Mouse (Mus musculus) CH12.LX (cell line): ENCODE data around the gene Cacnb3. TPM values are rescaled to one million over a fixed set of nuclear protein-coding genes. Genes with fewer than 3 reads are reported as not detected.
A peak's percentile ranks its signal among the peaks of the same experiment; 100 is the strongest.

Source experiments
- DNase-seq: peaks from one replicate; pipeline ENCODE4 v3.0.0-alpha.2; 2013; ENCODE audit errors: extremely low read depth
- H3K27ac ChIP-seq: 2 replicates; pipeline ENCODE4 v1.5.1; 2012; ENCODE audit warnings: low read depth, mild to moderate bottlenecking, control low read depth, moderate library complexity; ENCODE audit not compliant: insufficient read depth
- H3K27me3 ChIP-seq: replicated peaks from 2 replicates; pipeline ENCODE3; 2012; ENCODE audit warnings: inconsistent platforms
- H3K36me3 ChIP-seq, 2 experiments: replicated peaks in 1 of 2; 2 replicates each; pipeline versions ENCODE3 to v1.6.1; 2012; ENCODE audit warnings: inconsistent platforms in 1 of 2, low read length in 1 of 2, mild to moderate bottlenecking in 1 of 2, mixed read lengths in 1 of 2, moderate library complexity in 1 of 2; ENCODE audit not compliant: control insufficient read depth in 1 of 2, insufficient read depth in 1 of 2
- H3K4me1 ChIP-seq, 2 experiments: 2 replicates each; pipeline ENCODE4 v1.6.1; 2012; ENCODE audit warnings: inconsistent platforms in 1 of 2, moderate library complexity in 1 of 2; ENCODE audit not compliant: insufficient read depth in 2 of 2, control insufficient read depth in 1 of 2
- H3K4me2 ChIP-seq: 2 replicates; pipeline ENCODE4 v1.6.1; 2012; ENCODE audit warnings: low read depth, mild to moderate bottlenecking, control low read depth; ENCODE audit not compliant: poor library complexity, insufficient read depth, severe bottlenecking
- H3K4me3 ChIP-seq, 3 experiments: fragments of 150-350 bp in 1 of 3; sonication (generic) in 1 of 3; replicated peaks in 1 of 3; 2 replicates each; pipeline versions ENCODE3 to v1.5.1; 2011 to 2012; ENCODE audit warnings: low read depth in 2 of 3, low read length in 2 of 3, mild to moderate bottlenecking in 2 of 3, moderate library complexity in 2 of 3, control low read depth in 1 of 3, improper control_type of control experiment in 1 of 3, inconsistent platforms in 1 of 3, mixed read lengths in 1 of 3; ENCODE audit not compliant: poor library complexity in 1 of 3
- H3K79me2 ChIP-seq: replicated peaks from 2 replicates; pipeline ENCODE4 v1.6.1; 2012; ENCODE audit warnings: mild to moderate bottlenecking, moderate library complexity; ENCODE audit not compliant: control insufficient read depth, poor library complexity, insufficient read depth, severe bottlenecking; ENCODE audit errors: extremely low read depth
- H3K9ac ChIP-seq: 2 replicates; pipeline ENCODE4 v1.6.1; 2012; ENCODE audit warnings: low read depth, mild to moderate bottlenecking, control low read depth, moderate library complexity; ENCODE audit not compliant: insufficient read depth
- H3K9me3 ChIP-seq: replicated peaks from 2 replicates; pipeline ENCODE3; 2012; ENCODE audit warnings: low read length, inconsistent platforms, mixed read lengths
- CHD1 ChIP-seq: IDR thresholded peaks from 2 replicates; pipeline ENCODE4 v1.6.1; 2012; ENCODE audit warnings: low read depth, low read length, improper control_type of control experiment, inconsistent platforms
- CHD2 ChIP-seq: IDR thresholded peaks from 2 replicates; pipeline ENCODE4 v1.6.1; 2011; ENCODE audit warnings: low read length, improper control_type of control experiment
- E2F4 ChIP-seq: IDR thresholded peaks from 2 replicates; pipeline ENCODE4 v1.6.1; 2011; ENCODE audit warnings: low read depth, low read length, improper control_type of control experiment; ENCODE audit not compliant: insufficient replicate concordance
- ETS1 ChIP-seq: conservative IDR thresholded peaks from 2 replicates; pipeline ENCODE4 v1.6.1; 2012; ENCODE audit warnings: low read depth, mild to moderate bottlenecking, inconsistent platforms, low read length, improper control_type of control experiment, moderate library complexity
- GABPA ChIP-seq: IDR thresholded peaks from 2 replicates; pipeline ENCODE4 v1.6.1; 2012; ENCODE audit warnings: low read depth, low read length, improper control_type of control experiment, inconsistent platforms; ENCODE audit not compliant: insufficient replicate concordance
- JUN ChIP-seq: IDR thresholded peaks from 2 replicates; pipeline ENCODE4 v1.6.1; 2011; ENCODE audit warnings: low read depth, mild to moderate bottlenecking, low read length, improper control_type of control experiment, moderate library complexity; ENCODE audit not compliant: insufficient read depth
- JUND ChIP-seq: conservative IDR thresholded peaks from 2 replicates; pipeline ENCODE4 v1.6.1; 2011; ENCODE audit warnings: low read depth, low read length, improper control_type of control experiment
- KAT2A ChIP-seq: IDR thresholded peaks from 2 replicates; pipeline ENCODE4 v1.6.1; 2012; ENCODE audit warnings: low read length, improper control_type of control experiment, inconsistent platforms; ENCODE audit not compliant: insufficient replicate concordance
- MAFK ChIP-seq: IDR thresholded peaks from 2 replicates; pipeline ENCODE4 v1.6.1; 2011; ENCODE audit warnings: low read length, improper control_type of control experiment; ENCODE audit not compliant: insufficient replicate concordance
- MAX ChIP-seq: IDR thresholded peaks from 2 replicates; pipeline ENCODE4 v1.6.1; 2011; ENCODE audit warnings: low read length, improper control_type of control experiment
- MAZ ChIP-seq: IDR thresholded peaks from 2 replicates; pipeline ENCODE4 v1.6.1; 2012; ENCODE audit warnings: low read depth, mild to moderate bottlenecking, inconsistent platforms, low read length, improper control_type of control experiment, moderate library complexity
- MEF2A ChIP-seq: IDR thresholded peaks from 2 replicates; pipeline ENCODE4 v1.6.1; 2014; ENCODE audit warnings: low read depth, mild to moderate bottlenecking, inconsistent platforms, low read length, improper control_type of control experiment, borderline replicate concordance
- MXI1 ChIP-seq: IDR thresholded peaks from 2 replicates; pipeline ENCODE4 v1.6.1; 2011; ENCODE audit warnings: mild to moderate bottlenecking, low read depth, low read length, improper control_type of control experiment
- MYC ChIP-seq: IDR thresholded peaks from 2 replicates; pipeline ENCODE4 v1.6.1; 2011; ENCODE audit warnings: low read depth, mild to moderate bottlenecking, improper control_type of control experiment, low read length
- NELFE ChIP-seq: IDR thresholded peaks from 2 replicates; pipeline ENCODE4 v1.6.1; 2011; ENCODE audit warnings: low read depth, low read length, improper control_type of control experiment
- PAX5 ChIP-seq: IDR thresholded peaks from 2 replicates; pipeline ENCODE4 v1.6.1; 2012; ENCODE audit warnings: low read length, inconsistent platforms, mixed read lengths
- POLR2A ChIP-seq: IDR thresholded peaks from 2 replicates; pipeline ENCODE4 v1.6.1; 2011; ENCODE audit warnings: low read depth, mild to moderate bottlenecking, improper control_type of control experiment, low read length
- RAD21 ChIP-seq: IDR thresholded peaks from 2 replicates; pipeline ENCODE4 v1.6.1; 2011; ENCODE audit warnings: low read depth, mild to moderate bottlenecking, low read length, improper control_type of control experiment, moderate library complexity
- RCOR1 ChIP-seq: conservative IDR thresholded peaks from 2 replicates; pipeline ENCODE4 v1.6.1; 2012; ENCODE audit warnings: low read depth, mild to moderate bottlenecking, inconsistent platforms, low read length, improper control_type of control experiment
- SMC3 ChIP-seq: IDR thresholded peaks from 2 replicates; pipeline ENCODE4 v1.6.1; 2011; ENCODE audit warnings: low read depth, low read length, improper control_type of control experiment
- UBTF ChIP-seq: IDR thresholded peaks from 2 replicates; pipeline ENCODE4 v1.6.1; 2012; ENCODE audit warnings: low read depth, mild to moderate bottlenecking, inconsistent platforms, low read length, improper control_type of control experiment, moderate library complexity
- USF2 ChIP-seq: conservative IDR thresholded peaks from 2 replicates; pipeline ENCODE4 v1.6.1; 2011; ENCODE audit warnings: low read depth, low read length, improper control_type of control experiment
- ZC3H11A ChIP-seq: IDR thresholded peaks from 2 replicates; pipeline ENCODE4 v1.6.1; 2012; ENCODE audit warnings: low read depth, mild to moderate bottlenecking, inconsistent platforms, low read length, improper control_type of control experiment
- ZKSCAN1 ChIP-seq: IDR thresholded peaks from 2 replicates; pipeline ENCODE4 v1.6.1; 2012; ENCODE audit warnings: low read depth, inconsistent platforms, low read length, improper control_type of control experiment, borderline replicate concordance
- dilution Hi-C: fragments of 300-500 bp; cut with MboI; formaldehyde crosslinking; loops from 2 replicates; pipeline ENCODE4 v1.14.3; 2020; ENCODE audit warnings: low sequenced_read_pairs; ENCODE audit not compliant: extremely low pct_unique_long_range_greater_than_20kb, extremely low pct_ligation_motif_present
- in situ Hi-C: fragments of 300-500 bp; cut with MboI; formaldehyde crosslinking; loops from 3 replicates; pipeline ENCODE4 v1.14.3; 2019; ENCODE audit warnings: low sequenced_read_pairs, low pct_ligation_motif_present, low pct_unique_long_range_greater_than_20kb, mixed read lengths
- polyA plus RNA-seq: library from polyadenylated mRNA; unstranded; fragments of >175 nt; gene quantifications from 2 replicates; pipeline ENCODE4 v1.2.1, GENCODE M21; 2012; ENCODE audit warnings: low read depth; ENCODE audit not compliant: insufficient read length
- total RNA-seq, 2 experiments: library from RNA; depleted of rRNA; stranded (reverse); fragments of 300-350 nt in 1 of 2; fragments of >200 nt in 1 of 2; gene quantifications; 2 replicates each; pipeline ENCODE4 v1.2.3; 2012 to 2014

The Cacnb3 gene
- total and polyA plus RNA-seq, 3 experiments = 2.5 to 7.0 (median 4.3) TPM

DNA sequence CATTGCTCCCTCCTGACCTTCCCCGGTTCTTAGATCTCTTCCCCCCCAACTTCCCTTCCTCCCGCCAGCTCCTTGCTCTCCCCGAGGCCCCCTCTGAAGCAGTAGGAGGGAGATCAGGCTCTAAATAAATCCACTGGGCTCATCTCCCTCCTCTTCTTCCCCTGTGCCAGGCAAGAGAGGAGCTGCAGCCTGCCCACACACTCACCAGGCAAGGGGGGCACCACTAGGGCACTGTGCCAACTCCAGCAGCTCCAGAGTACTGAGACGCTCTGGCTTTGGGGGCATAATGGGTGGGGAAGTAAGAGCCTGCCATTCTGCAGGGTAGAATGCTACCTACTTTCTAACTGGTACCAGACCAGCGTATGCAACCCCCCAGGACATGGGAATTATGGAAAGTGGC lies 5.9 kb downstream of the Cacnb3 start:
- Histone ChIP-seq H3K9ac (no peak overlapping the region), H3K4me3 (no peak overlapping the region), H3K4me1 (peaks cover 16 to 54% of the 10 kb centered on the region in 2 experiments), H3K79me2 (no peaks in the 10 kb centered on the region), H3K27ac (no peak overlapping the region), H3K36me3 (peaks cover 0 to 4% of the 10 kb centered on the region in 2 experiments), H3K9me3 (no peaks in the 10 kb centered on the region), H3K4me2 (no peak overlapping the region), H3K27me3 (peaks cover 67% of the 10 kb centered on the region)
- dilution Hi-C loops (no loop called here), in situ Hi-C loops (no loop called here)
- DNase-seq = no peak
- TF ChIP-seq JUN (no peak), MAX (no peak), MAZ (no peak), MYC (no peak)

DNA sequence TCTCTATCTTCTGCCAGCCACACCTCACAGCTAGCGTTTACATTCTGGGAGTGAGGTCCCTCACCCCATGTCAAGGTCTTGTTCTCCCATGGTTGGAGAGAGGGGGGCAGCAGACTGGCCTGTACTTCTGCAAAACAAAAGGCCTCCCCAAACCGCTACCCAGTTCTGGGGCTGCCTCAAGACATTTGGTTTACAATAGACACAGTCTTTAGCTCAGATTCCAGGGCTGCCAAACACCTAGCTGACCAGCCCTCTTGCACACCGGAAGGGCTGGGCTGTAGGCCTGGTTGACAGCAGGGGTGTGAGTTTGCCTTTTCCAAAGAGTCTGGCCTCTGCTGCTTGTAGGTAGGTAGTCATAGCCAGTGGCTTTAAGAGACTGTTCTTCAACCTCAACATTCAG lies 6.5 kb downstream of the Cacnb3 start:
- TF ChIP-seq PAX5 (no peak), JUND (no peak), UBTF (no peak), POLR2A (no peak), ZKSCAN1 (no peak), CHD1 (no peak)
- H3K9me3 ChIP-seq = no peaks in the 10 kb centered on the region
- H3K4me2 ChIP-seq = no peak overlapping the region
- in situ Hi-C loops (no loop called here), dilution Hi-C loops (no loop called here)
- no peak overlapping the region for H3K27ac ChIP-seq
- H3K9ac ChIP-seq = no peak overlapping the region
- no peak overlapping the region for H3K4me3 ChIP-seq
- H3K36me3 ChIP-seq = peaks cover 0 to 10% of the 10 kb centered on the region in 2 experiments
- DNase-seq = no peak
- peaks cover 14 to 48% of the 10 kb centered on the region in 2 experiments for H3K4me1 ChIP-seq
- H3K27me3 ChIP-seq = peaks cover 61% of the 10 kb centered on the region
- no peaks in the 10 kb centered on the region for H3K79me2 ChIP-seq

DNA sequence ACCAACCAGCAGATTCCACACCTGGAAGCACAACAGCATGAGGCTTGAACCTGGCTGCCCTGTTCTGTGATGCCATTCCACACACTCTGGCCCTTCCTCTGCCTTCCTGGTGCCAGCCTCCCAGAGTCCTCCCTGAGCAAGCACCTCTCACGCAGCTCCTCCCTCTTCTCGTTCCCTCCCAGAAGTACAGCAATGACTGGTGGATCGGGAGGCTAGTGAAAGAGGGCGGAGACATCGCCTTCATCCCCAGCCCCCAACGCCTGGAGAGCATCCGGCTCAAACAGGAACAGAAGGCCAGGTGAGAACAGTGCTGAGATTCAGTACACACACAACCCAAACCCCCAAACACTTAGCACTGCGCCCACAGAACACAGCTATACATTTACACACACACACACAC lies 9.5 kb downstream of the Cacnb3 start:
- H3K36me3 ChIP-seq = peaks cover 18 to 37% of the 10 kb centered on the region in 2 experiments
- dilution Hi-C loops (no loop called here), in situ Hi-C loops (no loop called here)
- DNase-seq = peak; percentile 95
- H3K4me1 ChIP-seq = peaks cover 8 to 23% of the 10 kb centered on the region in 2 experiments
- no peak overlapping the region for H3K27ac ChIP-seq
- no peaks in the 10 kb centered on the region for H3K9me3 ChIP-seq
- peak overlapping the region; percentile 41 for H3K4me2 ChIP-seq
- H3K9ac ChIP-seq = no peak overlapping the region
- H3K79me2 ChIP-seq = no peaks in the 10 kb centered on the region
- H3K4me3 ChIP-seq = peak overlapping the region in 2 of 3 experiments; percentile 42 to 45
- peaks cover 34% of the 10 kb centered on the region for H3K27me3 ChIP-seq
- no peak for TF ChIP-seq GABPA
- no peak for TF ChIP-seq UBTF
- peak; percentile 48; the same call in 1 of the 2 replicates for TF ChIP-seq JUND
- no peak for TF ChIP-seq JUN
- peak; percentile 66 for TF ChIP-seq POLR2A
- TF ChIP-seq MAZ = no peak
- peak; percentile 34; the same call in 1 of the 2 replicates for TF ChIP-seq MXI1
- TF ChIP-seq ZKSCAN1 = no peak
- no peak for TF ChIP-seq ZC3H11A
- no peak for TF ChIP-seq RCOR1
- TF ChIP-seq MAX = peak; percentile 60; the same call in 1 of the 2 replicates
- TF ChIP-seq ETS1 = 0 out of 2 replicates have a peak, but pooled peaks have one; percentile 13
- no peak for TF ChIP-seq RAD21
- TF ChIP-seq MEF2A = no peak
- no peak for TF ChIP-seq SMC3
- no peak for TF ChIP-seq CHD1
- no peak for TF ChIP-seq PAX5
- TF ChIP-seq CHD2 = peak; percentile 63; the same call in 1 of the 2 replicates
- no peak for TF ChIP-seq MAFK
- no peak for TF ChIP-seq KAT2A
- TF ChIP-seq NELFE = peak; percentile 46
- TF ChIP-seq USF2 = no peak
- no peak for TF ChIP-seq E2F4
